Mouse (Mus musculus) CH12.LX (cell line): ENCODE measurements around the gene Retreg3. TPM values are rescaled to one million over a fixed set of nuclear protein-coding genes. Genes with fewer than 3 reads are reported as not detected.
A peak's percentile ranks its signal among the peaks of the same experiment; 100 is the strongest.

Source experiments
- DNase-seq: peaks from one replicate; pipeline ENCODE4 v3.0.0-alpha.2; 2013; ENCODE audit errors: extremely low read depth
- H3K27ac ChIP-seq: 2 replicates; pipeline ENCODE4 v1.5.1; 2012; ENCODE audit warnings: low read depth, mild to moderate bottlenecking, control low read depth, moderate library complexity; ENCODE audit not compliant: insufficient read depth
- H3K27me3 ChIP-seq: replicated peaks from 2 replicates; pipeline ENCODE3; 2012; ENCODE audit warnings: inconsistent platforms
- H3K36me3 ChIP-seq, 2 experiments: replicated peaks in 1 of 2; 2 replicates each; pipeline versions ENCODE3 to v1.6.1; 2012; ENCODE audit warnings: inconsistent platforms in 1 of 2, low read length in 1 of 2, mild to moderate bottlenecking in 1 of 2, mixed read lengths in 1 of 2, moderate library complexity in 1 of 2; ENCODE audit not compliant: control insufficient read depth in 1 of 2, insufficient read depth in 1 of 2
- H3K4me1 ChIP-seq, 2 experiments: 2 replicates each; pipeline ENCODE4 v1.6.1; 2012; ENCODE audit warnings: inconsistent platforms in 1 of 2, moderate library complexity in 1 of 2; ENCODE audit not compliant: insufficient read depth in 2 of 2, control insufficient read depth in 1 of 2
- H3K4me2 ChIP-seq: 2 replicates; pipeline ENCODE4 v1.6.1; 2012; ENCODE audit warnings: low read depth, mild to moderate bottlenecking, control low read depth; ENCODE audit not compliant: poor library complexity, insufficient read depth, severe bottlenecking
- H3K4me3 ChIP-seq, 3 experiments: fragments of 150-350 bp in 1 of 3; sonication (generic) in 1 of 3; replicated peaks in 1 of 3; 2 replicates each; pipeline versions ENCODE3 to v1.5.1; 2011 to 2012; ENCODE audit warnings: low read depth in 2 of 3, low read length in 2 of 3, mild to moderate bottlenecking in 2 of 3, moderate library complexity in 2 of 3, control low read depth in 1 of 3, improper control_type of control experiment in 1 of 3, inconsistent platforms in 1 of 3, mixed read lengths in 1 of 3; ENCODE audit not compliant: poor library complexity in 1 of 3
- H3K79me2 ChIP-seq: replicated peaks from 2 replicates; pipeline ENCODE4 v1.6.1; 2012; ENCODE audit warnings: mild to moderate bottlenecking, moderate library complexity; ENCODE audit not compliant: control insufficient read depth, poor library complexity, insufficient read depth, severe bottlenecking; ENCODE audit errors: extremely low read depth
- H3K9ac ChIP-seq: 2 replicates; pipeline ENCODE4 v1.6.1; 2012; ENCODE audit warnings: low read depth, mild to moderate bottlenecking, control low read depth, moderate library complexity; ENCODE audit not compliant: insufficient read depth
- H3K9me3 ChIP-seq: replicated peaks from 2 replicates; pipeline ENCODE3; 2012; ENCODE audit warnings: low read length, inconsistent platforms, mixed read lengths
- BHLHE40 ChIP-seq: IDR thresholded peaks from 2 replicates; pipeline ENCODE4 v1.6.1; 2011; ENCODE audit warnings: mild to moderate bottlenecking, low read depth, low read length, improper control_type of control experiment
- CHD2 ChIP-seq: IDR thresholded peaks from 2 replicates; pipeline ENCODE4 v1.6.1; 2011; ENCODE audit warnings: low read length, improper control_type of control experiment
- CTCF ChIP-seq, 2 experiments: IDR thresholded peaks in 1 of 2; conservative IDR thresholded peaks in 1 of 2; 2 replicates each; pipeline ENCODE4 v1.5.1; 2011 to 2012; ENCODE audit warnings: low read depth in 2 of 2, low read length in 2 of 2, improper control_type of control experiment in 1 of 2, inconsistent platforms in 1 of 2, mild to moderate bottlenecking in 1 of 2, moderate library complexity in 1 of 2
- E2F4 ChIP-seq: IDR thresholded peaks from 2 replicates; pipeline ENCODE4 v1.6.1; 2011; ENCODE audit warnings: low read depth, low read length, improper control_type of control experiment; ENCODE audit not compliant: insufficient replicate concordance
- ETS1 ChIP-seq: conservative IDR thresholded peaks from 2 replicates; pipeline ENCODE4 v1.6.1; 2012; ENCODE audit warnings: low read depth, mild to moderate bottlenecking, inconsistent platforms, low read length, improper control_type of control experiment, moderate library complexity
- HCFC1 ChIP-seq: IDR thresholded peaks from 2 replicates; pipeline ENCODE4 v1.6.1; 2012; ENCODE audit warnings: low read depth, mild to moderate bottlenecking, inconsistent platforms, low read length, improper control_type of control experiment
- IRF4 ChIP-seq: IDR thresholded peaks from 2 replicates; pipeline ENCODE4 v1.6.1; 2014; ENCODE audit warnings: low read depth, mild to moderate bottlenecking, inconsistent platforms, low read length, improper control_type of control experiment
- MAX ChIP-seq: IDR thresholded peaks from 2 replicates; pipeline ENCODE4 v1.6.1; 2011; ENCODE audit warnings: low read length, improper control_type of control experiment
- MEF2A ChIP-seq: IDR thresholded peaks from 2 replicates; pipeline ENCODE4 v1.6.1; 2014; ENCODE audit warnings: low read depth, mild to moderate bottlenecking, inconsistent platforms, low read length, improper control_type of control experiment, borderline replicate concordance
- MYC ChIP-seq: IDR thresholded peaks from 2 replicates; pipeline ENCODE4 v1.6.1; 2011; ENCODE audit warnings: low read depth, mild to moderate bottlenecking, improper control_type of control experiment, low read length
- NELFE ChIP-seq: IDR thresholded peaks from 2 replicates; pipeline ENCODE4 v1.6.1; 2011; ENCODE audit warnings: low read depth, low read length, improper control_type of control experiment
- NRF1 ChIP-seq: IDR thresholded peaks from 2 replicates; pipeline ENCODE4 v1.6.1; 2014; ENCODE audit warnings: low read depth, mild to moderate bottlenecking, inconsistent platforms, low read length, improper control_type of control experiment, moderate library complexity
- POLR2A ChIP-seq: IDR thresholded peaks from 2 replicates; pipeline ENCODE4 v1.6.1; 2011; ENCODE audit warnings: low read depth, mild to moderate bottlenecking, improper control_type of control experiment, low read length
- SIN3A ChIP-seq: IDR thresholded peaks from 2 replicates; pipeline ENCODE4 v1.6.1; 2012; ENCODE audit warnings: low read length, improper control_type of control experiment, inconsistent platforms
- SMC3 ChIP-seq: IDR thresholded peaks from 2 replicates; pipeline ENCODE4 v1.6.1; 2011; ENCODE audit warnings: low read depth, low read length, improper control_type of control experiment
- TCF12 ChIP-seq: IDR thresholded peaks from 2 replicates; pipeline ENCODE4 v1.6.1; 2014; ENCODE audit warnings: low read depth, mild to moderate bottlenecking, inconsistent platforms, low read length, improper control_type of control experiment
- UBTF ChIP-seq: IDR thresholded peaks from 2 replicates; pipeline ENCODE4 v1.6.1; 2012; ENCODE audit warnings: low read depth, mild to moderate bottlenecking, inconsistent platforms, low read length, improper control_type of control experiment, moderate library complexity
- ZC3H11A ChIP-seq: IDR thresholded peaks from 2 replicates; pipeline ENCODE4 v1.6.1; 2012; ENCODE audit warnings: low read depth, mild to moderate bottlenecking, inconsistent platforms, low read length, improper control_type of control experiment
- ZKSCAN1 ChIP-seq: IDR thresholded peaks from 2 replicates; pipeline ENCODE4 v1.6.1; 2012; ENCODE audit warnings: low read depth, inconsistent platforms, low read length, improper control_type of control experiment, borderline replicate concordance
- ZMIZ1 ChIP-seq: IDR thresholded peaks from 2 replicates; pipeline ENCODE4 v1.6.1; 2012; ENCODE audit warnings: low read depth, mild to moderate bottlenecking, inconsistent platforms, low read length, improper control_type of control experiment
- dilution Hi-C: fragments of 300-500 bp; cut with MboI; formaldehyde crosslinking; loops from 2 replicates; pipeline ENCODE4 v1.14.3; 2020; ENCODE audit warnings: low sequenced_read_pairs; ENCODE audit not compliant: extremely low pct_unique_long_range_greater_than_20kb, extremely low pct_ligation_motif_present
- in situ Hi-C: fragments of 300-500 bp; cut with MboI; formaldehyde crosslinking; loops from 3 replicates; pipeline ENCODE4 v1.14.3; 2019; ENCODE audit warnings: low sequenced_read_pairs, low pct_ligation_motif_present, low pct_unique_long_range_greater_than_20kb, mixed read lengths
- polyA plus RNA-seq: library from polyadenylated mRNA; unstranded; fragments of >175 nt; gene quantifications from 2 replicates; pipeline ENCODE4 v1.2.1, GENCODE M21; 2012; ENCODE audit warnings: low read depth; ENCODE audit not compliant: insufficient read length
- total RNA-seq, 2 experiments: library from RNA; depleted of rRNA; stranded (reverse); fragments of 300-350 nt in 1 of 2; fragments of >200 nt in 1 of 2; gene quantifications; 2 replicates each; pipeline ENCODE4 v1.2.3; 2012 to 2014

Retreg3 gene
- total and polyA plus RNA-seq, 3 experiments = 48.2 to 55.9 (median 54.3) TPM

DNA sequence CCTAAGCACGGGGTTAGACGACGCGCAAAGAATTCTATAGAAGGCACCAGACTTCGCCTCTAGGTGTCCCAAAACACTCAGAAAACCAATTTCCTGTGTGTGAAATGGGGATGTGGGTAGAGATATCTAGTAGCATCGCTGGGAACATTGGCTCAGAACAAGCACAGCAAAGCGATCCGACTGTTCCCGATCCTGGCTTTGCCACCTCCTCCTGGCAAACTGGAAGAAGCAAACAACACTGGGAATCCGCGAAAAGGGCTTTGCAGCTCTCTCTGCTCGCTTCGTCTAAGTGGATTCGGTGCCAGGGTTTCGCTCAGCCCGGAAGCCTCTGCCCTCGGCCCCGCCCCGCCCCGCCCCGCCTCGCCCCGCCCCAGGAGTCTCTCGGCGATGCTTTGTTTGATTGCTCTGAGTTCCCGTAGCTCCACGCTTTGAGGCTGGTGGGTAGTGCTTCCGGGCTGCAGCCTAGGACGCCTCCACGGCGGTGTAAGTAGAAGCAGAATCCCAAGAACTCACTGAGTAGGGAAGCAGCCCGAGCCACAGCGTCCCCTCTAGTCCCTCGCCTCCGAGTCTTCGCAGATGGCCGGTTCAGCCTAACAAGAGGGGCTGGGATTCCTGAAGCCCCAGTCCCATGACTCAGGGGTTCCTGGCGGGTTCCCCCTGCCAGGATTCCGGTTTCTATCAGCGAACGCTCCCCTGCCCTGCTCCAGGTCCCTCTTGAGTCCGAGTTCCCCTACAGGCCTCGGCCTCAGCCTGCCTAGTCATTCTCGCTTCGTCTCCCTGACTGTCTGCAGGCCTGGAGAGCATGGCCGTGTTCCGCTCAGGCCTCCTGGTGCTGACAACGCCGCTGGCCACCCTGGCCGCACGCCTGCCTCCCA, 37.2 kb downstream of the Retreg3 start, which contains the start of gene Coasy (continued):
- peak; percentile 53 for TF ChIP-seq ZC3H11A
- no peak; the same call in 1 of the 2 replicates for TF ChIP-seq UBTF
- TF ChIP-seq TCF12 = peak; percentile 62
- TF ChIP-seq ETS1 = no peak
- peak; percentile 20 for TF ChIP-seq BHLHE40
- 0 out of 2 replicates have a peak, but pooled peaks have one; percentile 18 for TF ChIP-seq MEF2A
- peak; percentile 96 for TF ChIP-seq ZMIZ1
- peak; percentile 58 for TF ChIP-seq CHD2
- peak; percentile 99 for TF ChIP-seq POLR2A
- peak; percentile 39 to 90; a peak in 3 of 4 replicates for TF ChIP-seq CTCF (conservative IDR thresholded peaks at IDR 0.05 in 1 of 2, IDR thresholded peaks at IDR 0.05 in 1 of 2; ENCODE audit: low read depth in 2 of 2, low read length in 2 of 2)
- TF ChIP-seq ZKSCAN1 = no peak
- peak; percentile 96 for TF ChIP-seq NELFE
- TF ChIP-seq HCFC1 = peak; percentile 85
- peak; percentile 18; the same call in 1 of the 2 replicates for TF ChIP-seq MYC
- TF ChIP-seq IRF4 = peak; percentile 69
- peak; percentile 55; the same call in 1 of the 2 replicates for TF ChIP-seq MAX
- peak; percentile 98 for TF ChIP-seq SIN3A
- peak; percentile 18; the same call in 1 of the 2 replicates for TF ChIP-seq NRF1
- peak; percentile 79 for TF ChIP-seq SMC3

DNA sequence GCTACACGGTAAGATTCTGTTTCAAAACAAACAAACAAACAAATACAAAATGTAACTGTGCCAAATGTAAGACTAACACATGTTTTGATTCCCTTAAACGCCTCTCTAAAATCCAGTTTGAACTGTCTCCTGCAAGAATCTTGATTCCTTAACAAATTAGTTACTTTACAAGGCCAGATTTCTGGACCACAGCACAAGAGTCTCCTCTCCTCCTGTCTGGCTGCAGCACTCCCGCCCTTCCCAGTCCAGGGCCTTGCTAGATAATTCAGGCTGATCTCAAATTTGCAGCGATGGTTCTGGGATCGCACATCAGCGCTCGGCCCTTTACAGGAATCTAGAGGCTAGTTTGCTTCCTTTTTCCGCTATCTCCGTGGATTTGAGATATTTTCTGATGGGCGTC, 38.0 kb downstream of the Retreg3 start:
- Histone ChIP-seq H3K36me3 (peaks cover 16 to 34% of the 10 kb centered on the region in 2 experiments), H3K9me3 (no peaks in the 10 kb centered on the region), H3K4me2 (peak overlapping the region; percentile 79), H3K4me1 (peaks cover 17 to 41% of the 10 kb centered on the region in 2 experiments), H3K4me3 (peak overlapping the region in 2 of 3 experiments; percentile 75 to 94), H3K27me3 (peaks cover 3% of the 10 kb centered on the region)
- dilution Hi-C loops = no loop called here
- TF ChIP-seq NELFE = no peak
- no peak for TF ChIP-seq E2F4
- no peak for TF ChIP-seq NRF1
- TF ChIP-seq MEF2A = no peak
- TF ChIP-seq, all 38 proteins: peak for 0
- in situ Hi-C loops = loop anchor here (5.0 to 10.0 kb wide), 2 partner anchors 101 to 223 kb away; partner anchors contain the start of gene Becn1
- no peak for DNase-seq
- Histone ChIP-seq H3K9ac (peak overlapping the region; percentile 60), H3K79me2 (peaks cover 14% of the 10 kb centered on the region; the same call in 1 of the 2 replicates), H3K27ac (no peak overlapping the region)
